Mouse (Mus musculus): ENCODE results near the gene Uox.

GRCm38 (mm10) chr3:146610322-146610721 lies 40.1 kb downstream of the Uox start:
- TF ChIP-seq CTCF (IDR thresholded peaks at IDR 0.05; ENCODE audit: extremely low read depth, insufficient read depth, insufficient read length, insufficient replicate concordance): no peak
- TF ChIP-seq POLR2A (IDR thresholded peaks at IDR 0.05; ENCODE audit: low read depth, low read length): no peak
